Mouse (Mus musculus): ENCODE results near the gene Spout1. TPM values are rescaled to one million over a fixed set of nuclear protein-coding genes. Genes with fewer than 3 reads are reported as not detected.
"Not testable (repeated sequence)": the region's sequence is repeated elsewhere in the genome, so short reads cannot be mapped to it uniquely, and the experiment has no call there.

Spout1 gene
- polyA plus RNA-seq, 1 experiment from 2014 or later: 79.7 TPM

DNA sequence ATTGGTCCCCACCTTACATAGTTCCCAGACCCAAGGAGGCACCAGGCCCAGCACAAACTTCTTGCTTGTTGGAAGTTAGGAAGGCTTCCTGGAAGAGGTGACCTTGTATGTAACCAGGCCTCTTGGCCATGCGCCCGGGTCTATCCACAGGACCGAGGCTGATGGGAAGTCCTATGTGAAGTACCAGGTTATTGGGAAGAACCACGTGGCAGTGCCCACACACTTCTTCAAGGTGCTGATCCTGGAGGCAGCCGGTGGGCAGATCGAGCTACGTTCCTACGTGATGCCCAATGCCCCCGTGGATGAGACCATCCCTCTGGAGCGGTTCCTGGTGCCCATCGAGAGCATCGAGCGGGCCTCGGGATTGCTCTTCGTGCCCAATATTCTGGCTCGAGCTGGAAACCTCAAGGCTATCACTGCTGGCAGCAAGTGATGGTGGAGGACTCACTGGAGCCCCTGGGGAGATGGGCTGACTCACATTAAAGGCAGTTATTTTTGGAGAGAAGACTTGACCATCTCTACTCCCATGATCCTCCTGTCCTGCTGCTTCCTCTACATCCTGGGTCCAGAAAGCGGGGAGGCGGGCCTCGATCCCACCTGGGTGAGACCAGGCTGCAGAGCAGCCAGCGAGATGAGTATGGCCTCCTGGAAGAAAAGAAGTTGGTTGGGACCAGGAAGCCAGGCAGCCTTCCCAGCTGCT is 4.6 kb downstream of the Spout1 start:
- Histone ChIP-seq H3K9me3 (ENCODE audit: control insufficient read depth, low read length) (no peaks in the 10 kb centered on the region), H3K9ac (ENCODE audit: low read length) (no peak overlapping the region), H3K4me1 (replicated peaks; ENCODE audit: control insufficient read depth, insufficient read depth, low read length) (peaks cover 11% of the 10 kb centered on the region; the same call in 1 of the 2 replicates), H3K4me3 (ENCODE audit: low read depth, low read length) (no peak overlapping the region), H3K4me2 (ENCODE audit: low read depth, low read length, severe bottlenecking) (no peak overlapping the region), H3K36me3 (ENCODE audit: control insufficient read depth, insufficient read depth, low read length) (peaks cover 18% of the 10 kb centered on the region), H3K27ac (ENCODE audit: low read depth, low read length) (no peak overlapping the region), H3K27me3 (ENCODE audit: control insufficient read depth, insufficient read depth, low read length) (no peaks in the 10 kb centered on the region)
- no peak for DNase-seq (ENCODE audit: low spot score)
- WGBS: 94% methylated on average over 20 of the region's 20 CpGs
- ATAC-seq (replicated peaks; ENCODE audit: low FRiP score): no peak

DNA sequence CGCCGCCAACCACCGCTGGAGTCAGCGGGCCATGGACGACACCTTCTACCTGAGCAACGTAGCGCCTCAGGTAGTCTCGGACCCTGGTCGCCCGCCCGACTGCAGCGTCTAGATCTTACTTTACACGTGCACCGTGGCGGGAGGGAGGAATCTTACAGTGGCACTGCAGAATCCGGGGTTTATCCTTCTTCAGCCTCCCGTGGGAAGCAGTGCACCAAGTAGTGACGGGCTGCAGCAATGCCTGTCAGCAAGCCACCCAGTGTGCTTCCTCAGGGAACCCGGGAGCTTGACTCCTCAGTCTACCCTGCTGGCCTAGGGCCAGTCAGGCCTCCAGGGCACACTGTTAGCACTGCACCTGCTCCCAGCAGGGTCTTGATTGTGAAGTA is 6.3 kb downstream of the Spout1 start:
- H3K4me3 ChIP-seq (ENCODE audit: low read depth, low read length): peak overlapping the region; percentile 62
- DNase-seq (ENCODE audit: low spot score) (no peak), ATAC-seq (replicated peaks; ENCODE audit: low FRiP score) (no peak)
- H3K27me3 ChIP-seq (ENCODE audit: control insufficient read depth, insufficient read depth, low read length): no peaks in the 10 kb centered on the region
- H3K4me2 ChIP-seq (ENCODE audit: low read depth, low read length, severe bottlenecking): peak overlapping the region; percentile 99
- H3K9ac ChIP-seq (ENCODE audit: low read length): peak overlapping the region; percentile 63
- peak overlapping the region; percentile 65; the same call in 1 of the 2 replicates for H3K27ac ChIP-seq (ENCODE audit: low read depth, low read length)
- 4% methylated on average over 19 of the region's 19 CpGs for WGBS
- peaks cover 5% of the 10 kb centered on the region; the same call in 1 of the 2 replicates for H3K4me1 ChIP-seq (replicated peaks; ENCODE audit: control insufficient read depth, insufficient read depth, low read length)
- peaks cover under 1% of the 10 kb centered on the region; the same call in 1 of the 2 replicates for H3K9me3 ChIP-seq (ENCODE audit: control insufficient read depth, low read length)
- peaks cover 18% of the 10 kb centered on the region for H3K36me3 ChIP-seq (ENCODE audit: control insufficient read depth, insufficient read depth, low read length)

DNA sequence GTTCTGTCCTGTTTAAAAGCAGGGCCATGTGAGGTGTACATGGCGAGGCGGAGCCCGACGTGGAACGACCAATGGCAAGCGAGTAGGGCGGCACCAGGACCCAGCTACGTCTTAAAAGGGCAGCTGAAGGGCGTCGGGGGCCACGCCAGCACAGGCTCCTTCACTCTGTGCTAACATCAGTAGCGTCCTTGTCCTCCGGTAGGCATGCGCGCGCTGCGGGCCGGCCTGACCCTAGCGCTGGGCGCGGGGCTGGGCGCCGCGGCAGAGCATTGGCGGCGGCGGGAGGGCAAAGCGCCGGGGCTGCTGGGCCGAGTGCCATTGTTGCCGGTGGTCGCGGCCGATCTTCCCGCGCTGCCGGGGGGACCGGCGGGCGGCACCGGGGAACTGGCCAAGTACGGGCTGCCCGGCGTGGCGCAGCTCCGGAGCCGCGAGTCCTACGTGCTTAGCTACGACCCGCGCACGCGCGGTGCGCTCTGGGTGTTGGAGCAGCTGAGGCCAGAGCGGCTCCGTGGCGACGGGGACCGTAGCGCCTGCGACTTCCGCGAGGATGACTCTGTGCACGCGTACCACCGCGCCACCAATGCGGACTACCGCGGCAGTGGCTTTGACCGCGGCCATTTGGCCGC is 6.8 kb downstream of the Spout1 start, which contains the start of gene Endog:
Endog (plus strand) TSS at position 123 of the 626 bp plus-strand sequence.
- ATAC-seq (replicated peaks; ENCODE audit: low FRiP score) (peak; percentile 95), DNase-seq (ENCODE audit: low spot score) (peak; percentile 89)
- under 1% methylated on average over 69 of the region's 75 CpGs for WGBS
- peaks cover 6% of the 10 kb centered on the region for H3K9me3 ChIP-seq (ENCODE audit: control insufficient read depth, low read length)
- peak within 1 kb of the TSS; percentile 63 for H3K9ac ChIP-seq (ENCODE audit: low read length)
- peak within 1 kb of the TSS; percentile 62 for H3K4me3 ChIP-seq (ENCODE audit: low read depth, low read length)
- no peaks in the 10 kb centered on the region for H3K27me3 ChIP-seq (ENCODE audit: control insufficient read depth, insufficient read depth, low read length)
- peak within 1 kb of the TSS; percentile 99 for H3K4me2 ChIP-seq (ENCODE audit: low read depth, low read length, severe bottlenecking)
- H3K27ac ChIP-seq (ENCODE audit: low read depth, low read length): peak within 1 kb of the TSS; percentile 65
- peaks cover 17% of the 10 kb centered on the region for H3K36me3 ChIP-seq (ENCODE audit: control insufficient read depth, insufficient read depth, low read length)
- peaks cover 5% of the 10 kb centered on the region; the same call in 1 of the 2 replicates for H3K4me1 ChIP-seq (replicated peaks; ENCODE audit: control insufficient read depth, insufficient read depth, low read length)

- Histone ChIP-seq H3K36me3 (ENCODE audit: control insufficient read depth, insufficient read depth, low read length) (no peaks in the 10 kb centered on the region), H3K4me3 (ENCODE audit: low read depth, low read length) (no peak overlapping the region), H3K9me3 (ENCODE audit: control insufficient read depth, low read length) (peaks cover 8% of the 10 kb centered on the region), H3K4me2 (ENCODE audit: low read depth, low read length, severe bottlenecking) (no peak overlapping the region), H3K9ac (ENCODE audit: low read length) (no peak overlapping the region), H3K27ac (ENCODE audit: low read depth, low read length) (no peak overlapping the region), H3K4me1 (replicated peaks; ENCODE audit: control insufficient read depth, insufficient read depth, low read length) (no peaks in the 10 kb centered on the region), H3K27me3 (ENCODE audit: control insufficient read depth, insufficient read depth, low read length) (no peaks in the 10 kb centered on the region)
- ATAC-seq (replicated peaks; ENCODE audit: low FRiP score) (no peak), DNase-seq (ENCODE audit: low spot score) (no peak)
- WGBS: 61% methylated on average over 4 of the region's 4 CpGs
These were observed 11.6 kb downstream of the Spout1 start for GRCm38 (mm10) chr2:30166677-30167076.

GRCm38 (mm10) chr2:30164340-30164932 is 13.8 kb downstream of the Spout1 start:
- DNase-seq (ENCODE audit: low spot score): no peak

GRCm38 (mm10) chr2:30161809-30162208 is 16.4 kb downstream of the Spout1 start:
- Histone ChIP-seq H3K9me3 (ENCODE audit: control insufficient read depth, low read length) (peaks cover 5% of the 10 kb centered on the region), H3K4me3 (ENCODE audit: low read depth, low read length) (no peak overlapping the region), H3K27me3 (ENCODE audit: control insufficient read depth, insufficient read depth, low read length) (no peaks in the 10 kb centered on the region), H3K4me2 (ENCODE audit: low read depth, low read length, severe bottlenecking) (no peak overlapping the region), H3K27ac (ENCODE audit: low read depth, low read length) (no peak overlapping the region), H3K9ac (ENCODE audit: low read length) (no peak overlapping the region), H3K36me3 (ENCODE audit: control insufficient read depth, insufficient read depth, low read length) (no peaks in the 10 kb centered on the region), H3K4me1 (replicated peaks; ENCODE audit: control insufficient read depth, insufficient read depth, low read length) (no peaks in the 10 kb centered on the region)
- ATAC-seq (replicated peaks; ENCODE audit: low FRiP score) (no peak), DNase-seq (ENCODE audit: low spot score) (no peak)

More at GRCm38 (mm10) chr2:30164340-30164932, 13.8 kb downstream of the Spout1 start:
- Histone ChIP-seq H3K4me2 (ENCODE audit: low read depth, low read length, severe bottlenecking) (no peak overlapping the region), H3K9me3 (ENCODE audit: control insufficient read depth, low read length) (peaks cover 8% of the 10 kb centered on the region), H3K36me3 (ENCODE audit: control insufficient read depth, insufficient read depth, low read length) (no peaks in the 10 kb centered on the region), H3K27me3 (ENCODE audit: control insufficient read depth, insufficient read depth, low read length) (no peaks in the 10 kb centered on the region), H3K27ac (ENCODE audit: low read depth, low read length) (no peak overlapping the region), H3K4me1 (replicated peaks; ENCODE audit: control insufficient read depth, insufficient read depth, low read length) (no peaks in the 10 kb centered on the region), H3K4me3 (ENCODE audit: low read depth, low read length) (no peak overlapping the region), H3K9ac (ENCODE audit: low read length) (no peak overlapping the region)
- ATAC-seq (replicated peaks; ENCODE audit: low FRiP score): no peak
- WGBS: 63% methylated on average over 9 of the region's 9 CpGs

- not testable (repeated sequence) for H3K4me3 ChIP-seq (ENCODE audit: low read depth, low read length); H3K27ac ChIP-seq (ENCODE audit: low read depth, low read length); H3K9me3 ChIP-seq (ENCODE audit: control insufficient read depth, low read length); H3K4me1 ChIP-seq (replicated peaks; ENCODE audit: control insufficient read depth, insufficient read depth, low read length); H3K27me3 ChIP-seq (ENCODE audit: control insufficient read depth, insufficient read depth, low read length); DNase-seq (ENCODE audit: low spot score); H3K36me3 ChIP-seq (ENCODE audit: control insufficient read depth, insufficient read depth, low read length); H3K4me2 ChIP-seq (ENCODE audit: low read depth, low read length, severe bottlenecking); H3K9ac ChIP-seq (ENCODE audit: low read length); ATAC-seq (replicated peaks; ENCODE audit: low FRiP score)
- WGBS: 83% methylated on average over 6 of the region's 10 CpGs
These were observed 18.4 kb downstream of the Spout1 start for GRCm38 (mm10) chr2:30159871-30160270.

DNA sequence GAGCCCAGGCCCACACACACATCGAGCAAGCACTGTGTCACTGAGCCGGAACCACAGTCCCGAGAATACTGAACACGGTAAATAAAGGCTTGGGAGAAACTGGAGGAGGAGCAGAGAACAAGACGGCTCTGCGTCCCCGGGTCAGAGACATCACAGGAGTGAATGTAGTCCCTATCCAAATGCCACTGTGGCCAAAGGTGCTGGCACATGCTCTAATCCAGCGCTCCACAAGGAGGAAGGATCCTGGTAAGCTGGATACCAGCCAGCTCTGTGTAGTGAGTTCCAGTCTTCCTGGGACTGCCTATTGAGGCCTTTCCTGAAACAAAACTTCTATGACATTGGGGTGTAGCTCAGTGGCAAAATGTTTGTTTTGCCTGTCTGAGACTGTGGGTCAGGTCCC is 25.6 kb downstream of the Spout1 start:
- DNase-seq (ENCODE audit: low spot score) (no peak), ATAC-seq (replicated peaks; ENCODE audit: low FRiP score) (no peak)
- Histone ChIP-seq H3K27me3 (ENCODE audit: control insufficient read depth, insufficient read depth, low read length) (no peaks in the 10 kb centered on the region), H3K4me2 (ENCODE audit: low read depth, low read length, severe bottlenecking) (no peak overlapping the region), H3K27ac (ENCODE audit: low read depth, low read length) (no peak overlapping the region), H3K4me3 (ENCODE audit: low read depth, low read length) (no peak overlapping the region), H3K36me3 (ENCODE audit: control insufficient read depth, insufficient read depth, low read length) (no peaks in the 10 kb centered on the region; the same call in 1 of the 2 replicates), H3K9ac (ENCODE audit: low read length) (no peak overlapping the region), H3K4me1 (replicated peaks; ENCODE audit: control insufficient read depth, insufficient read depth, low read length) (0 out of 2 replicates have a peak, but pooled peaks cover 1% of the 10 kb centered on the region), H3K9me3 (ENCODE audit: control insufficient read depth, low read length) (no peaks in the 10 kb centered on the region)
- WGBS: 86% methylated on average over 8 of the region's 8 CpGs
